In the genomic region with DNA sequence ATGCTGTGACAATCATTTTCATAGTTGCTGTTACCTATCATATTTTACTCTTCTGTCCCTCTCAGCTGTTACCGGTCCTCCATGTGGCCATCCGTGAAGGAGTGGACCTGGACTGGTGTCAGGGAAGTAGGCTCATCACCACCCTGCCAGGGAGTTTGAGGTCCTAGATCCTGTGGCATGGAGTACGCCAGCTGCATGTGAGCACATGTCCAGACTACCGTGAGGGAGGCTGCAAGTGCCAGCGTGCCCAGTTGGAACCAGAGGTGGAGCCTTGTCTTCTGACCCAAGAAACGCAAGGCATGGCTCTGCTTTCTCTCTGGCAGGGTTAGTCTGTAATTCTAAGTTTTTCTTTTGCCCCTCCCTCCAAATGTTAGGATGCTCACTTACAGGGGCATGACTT, we compare ENCODE assay signal across 11 mouse cellular contexts.
"Had no signal": no experiment of that assay in that cellular context is flagged by ENCODE, and none has a peak within 500 bp of the region (broad histone marks: within the 10 kb centered on the region; RNA-seq: fewer than 3 reads in every experiment).

No protein-coding gene starts in this region.

- DNase-seq: left cerebral cortex, postnatal 4 days; liver; liver, postnatal 0 days; lung, adult 18-20 months; lung, adult 2 months; lung, embryonic 14.5 days; lung, postnatal 10 days; lung, postnatal 14 days; lung, postnatal 36 days; lung, postnatal 4 days; midbrain, embryonic 14.5 days had no signal
